Mouse (Mus musculus): ENCODE results near the gene Zswim2. TPM values are rescaled to one million over a fixed set of nuclear protein-coding genes. Genes with fewer than 3 reads are reported as not detected.

Gene Zswim2
- polyA plus RNA-seq (2012; rRNA removed; ENCODE audit: low replicate concordance) = not detected in 2 replicates

DNA sequence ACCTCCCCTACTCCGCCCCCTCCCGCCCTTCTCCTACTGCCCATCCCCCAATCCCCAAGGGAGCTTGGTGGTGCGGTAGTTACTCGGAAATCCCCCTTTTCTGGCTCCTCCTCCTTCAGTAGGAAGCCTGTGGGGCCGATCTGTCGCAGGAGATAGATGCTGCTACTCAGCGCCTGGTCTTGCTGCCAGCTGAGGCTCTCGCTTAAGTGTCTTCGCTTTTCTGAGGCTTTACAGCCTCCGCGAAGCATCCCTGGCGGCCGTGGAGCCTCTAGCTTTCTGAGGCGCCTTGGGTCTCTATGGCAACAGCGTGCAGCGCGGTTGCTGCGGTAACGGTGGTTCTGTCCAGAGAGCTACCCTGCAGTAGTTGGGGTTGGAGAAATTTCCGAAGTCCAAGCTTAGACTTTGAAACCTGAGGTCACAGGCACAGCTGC lies at the start of gene Zswim2:
Gene Zswim2, minus strand, starts transcription at position 298 of the 431 bp plus-strand sequence.

DNA sequence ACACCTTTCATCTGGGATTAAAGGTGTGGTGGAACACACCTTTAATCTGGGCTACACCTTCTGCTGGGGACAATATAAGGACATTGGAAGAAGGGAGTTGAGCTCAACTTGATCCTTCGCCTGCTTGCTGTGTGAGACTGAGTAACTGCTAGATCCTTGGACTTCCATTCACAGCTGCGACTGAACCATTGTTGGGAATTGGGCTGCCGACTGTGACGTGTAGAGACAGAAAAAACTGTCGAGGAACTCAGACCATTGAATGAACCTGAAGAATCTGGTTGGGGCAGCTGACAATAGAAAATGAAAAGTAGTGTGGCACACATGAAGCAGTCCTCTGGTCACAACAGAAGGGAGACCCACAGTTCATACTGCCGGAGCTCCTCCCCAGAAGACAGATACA lies 49.2 kb upstream of the Zswim2 start, which contains the start of gene Gm13691:
Gene Gm13691, plus strand, starts transcription at position 301 of the 400 bp plus-strand sequence.

DNA sequence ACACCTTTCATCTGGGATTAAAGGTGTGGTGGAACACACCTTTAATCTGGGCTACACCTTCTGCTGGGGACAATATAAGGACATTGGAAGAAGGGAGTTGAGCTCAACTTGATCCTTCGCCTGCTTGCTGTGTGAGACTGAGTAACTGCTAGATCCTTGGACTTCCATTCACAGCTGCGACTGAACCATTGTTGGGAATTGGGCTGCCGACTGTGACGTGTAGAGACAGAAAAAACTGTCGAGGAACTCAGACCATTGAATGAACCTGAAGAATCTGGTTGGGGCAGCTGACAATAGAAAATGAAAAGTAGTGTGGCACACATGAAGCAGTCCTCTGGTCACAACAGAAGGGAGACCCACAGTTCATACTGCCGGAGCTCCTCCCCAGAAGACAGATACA lies 43.4 kb upstream of the Zswim2 start, which contains the start of gene Gm13697:
Gene Gm13697, plus strand, starts transcription at position 301 of the 400 bp plus-strand sequence.

DNA sequence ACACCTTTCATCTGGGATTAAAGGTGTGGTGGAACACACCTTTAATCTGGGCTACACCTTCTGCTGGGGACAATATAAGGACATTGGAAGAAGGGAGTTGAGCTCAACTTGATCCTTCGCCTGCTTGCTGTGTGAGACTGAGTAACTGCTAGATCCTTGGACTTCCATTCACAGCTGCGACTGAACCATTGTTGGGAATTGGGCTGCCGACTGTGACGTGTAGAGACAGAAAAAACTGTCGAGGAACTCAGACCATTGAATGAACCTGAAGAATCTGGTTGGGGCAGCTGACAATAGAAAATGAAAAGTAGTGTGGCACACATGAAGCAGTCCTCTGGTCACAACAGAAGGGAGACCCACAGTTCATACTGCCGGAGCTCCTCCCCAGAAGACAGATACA lies 37.6 kb upstream of the Zswim2 start, which contains the start of gene Gm13694:
Gene Gm13694, plus strand, starts transcription at position 301 of the 400 bp plus-strand sequence.

DNA sequence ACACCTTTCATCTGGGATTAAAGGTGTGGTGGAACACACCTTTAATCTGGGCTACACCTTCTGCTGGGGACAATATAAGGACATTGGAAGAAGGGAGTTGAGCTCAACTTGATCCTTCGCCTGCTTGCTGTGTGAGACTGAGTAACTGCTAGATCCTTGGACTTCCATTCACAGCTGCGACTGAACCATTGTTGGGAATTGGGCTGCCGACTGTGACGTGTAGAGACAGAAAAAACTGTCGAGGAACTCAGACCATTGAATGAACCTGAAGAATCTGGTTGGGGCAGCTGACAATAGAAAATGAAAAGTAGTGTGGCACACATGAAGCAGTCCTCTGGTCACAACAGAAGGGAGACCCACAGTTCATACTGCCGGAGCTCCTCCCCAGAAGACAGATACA lies 31.8 kb upstream of the Zswim2 start, which contains the start of gene Gm13696:
Gene Gm13696, plus strand, starts transcription at position 301 of the 400 bp plus-strand sequence.

DNA sequence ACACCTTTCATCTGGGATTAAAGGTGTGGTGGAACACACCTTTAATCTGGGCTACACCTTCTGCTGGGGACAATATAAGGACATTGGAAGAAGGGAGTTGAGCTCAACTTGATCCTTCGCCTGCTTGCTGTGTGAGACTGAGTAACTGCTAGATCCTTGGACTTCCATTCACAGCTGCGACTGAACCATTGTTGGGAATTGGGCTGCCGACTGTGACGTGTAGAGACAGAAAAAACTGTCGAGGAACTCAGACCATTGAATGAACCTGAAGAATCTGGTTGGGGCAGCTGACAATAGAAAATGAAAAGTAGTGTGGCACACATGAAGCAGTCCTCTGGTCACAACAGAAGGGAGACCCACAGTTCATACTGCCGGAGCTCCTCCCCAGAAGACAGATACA lies 26.0 kb upstream of the Zswim2 start, which contains the start of gene Gm13695:
Gene Gm13695, plus strand, starts transcription at position 301 of the 400 bp plus-strand sequence.

GRCm38 (mm10) chr2:83961203-83961602 lies 20.2 kb upstream of the Zswim2 start, which contains the start of gene Gm13693:
Gm13693 (plus strand) TSS chr2:83961503.

DNA sequence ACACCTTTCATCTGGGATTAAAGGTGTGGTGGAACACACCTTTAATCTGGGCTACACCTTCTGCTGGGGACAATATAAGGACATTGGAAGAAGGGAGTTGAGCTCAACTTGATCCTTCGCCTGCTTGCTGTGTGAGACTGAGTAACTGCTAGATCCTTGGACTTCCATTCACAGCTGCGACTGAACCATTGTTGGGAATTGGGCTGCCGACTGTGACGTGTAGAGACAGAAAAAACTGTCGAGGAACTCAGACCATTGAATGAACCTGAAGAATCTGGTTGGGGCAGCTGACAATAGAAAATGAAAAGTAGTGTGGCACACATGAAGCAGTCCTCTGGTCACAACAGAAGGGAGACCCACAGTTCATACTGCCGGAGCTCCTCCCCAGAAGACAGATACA lies 14.4 kb upstream of the Zswim2 start, which contains the start of gene Gm13698:
Gene Gm13698, plus strand, starts transcription at position 301 of the 400 bp plus-strand sequence.

Other genes with a start within 250 kb of the Zswim2 start
- 18.5 and 45.7 TPM in 2 replicates for gene Itgav, start 216.8 kb downstream of the Zswim2 start, polyA plus RNA-seq (2012; rRNA removed; ENCODE audit: low replicate concordance)
- 1.1 and 3.3 TPM in 2 replicates for gene Fam171b, start 128.6 kb downstream of the Zswim2 start, polyA plus RNA-seq (2012; rRNA removed; ENCODE audit: low replicate concordance)
- gene Gm13698, start 14.5 kb upstream of the Zswim2 start, polyA plus RNA-seq (2012; rRNA removed; ENCODE audit: low replicate concordance) = not detected in 2 replicates
- not detected in 2 replicates for gene Gm13693, start 20.3 kb upstream of the Zswim2 start, polyA plus RNA-seq (2012; rRNA removed; ENCODE audit: low replicate concordance)
- gene Gm13695, start 26.1 kb upstream of the Zswim2 start, polyA plus RNA-seq (2012; rRNA removed; ENCODE audit: low replicate concordance) = not detected in 2 replicates
- not detected in 2 replicates for gene Gm13696, start 31.9 kb upstream of the Zswim2 start, polyA plus RNA-seq (2012; rRNA removed; ENCODE audit: low replicate concordance)
- not detected in 2 replicates for gene Gm13694, start 37.7 kb upstream of the Zswim2 start, polyA plus RNA-seq (2012; rRNA removed; ENCODE audit: low replicate concordance)
- not detected in 2 replicates for gene Gm13697, start 43.5 kb upstream of the Zswim2 start, polyA plus RNA-seq (2012; rRNA removed; ENCODE audit: low replicate concordance)
- gene Gm13691, start 49.3 kb upstream of the Zswim2 start, polyA plus RNA-seq (2012; rRNA removed; ENCODE audit: low replicate concordance) = not detected in 2 replicates